Mouse (Mus musculus): Measurements from ENCODE around the gene Ptprm.

Ptprm gene

GRCm38 (mm10) chr17:67133440-67134103, 220.7 kb downstream of the Ptprm start:
- no peak for DNase-seq

GRCm38 (mm10) chr17:67133026-67133425, 221.2 kb downstream of the Ptprm start:
- DNase-seq, result no peak

DNA sequence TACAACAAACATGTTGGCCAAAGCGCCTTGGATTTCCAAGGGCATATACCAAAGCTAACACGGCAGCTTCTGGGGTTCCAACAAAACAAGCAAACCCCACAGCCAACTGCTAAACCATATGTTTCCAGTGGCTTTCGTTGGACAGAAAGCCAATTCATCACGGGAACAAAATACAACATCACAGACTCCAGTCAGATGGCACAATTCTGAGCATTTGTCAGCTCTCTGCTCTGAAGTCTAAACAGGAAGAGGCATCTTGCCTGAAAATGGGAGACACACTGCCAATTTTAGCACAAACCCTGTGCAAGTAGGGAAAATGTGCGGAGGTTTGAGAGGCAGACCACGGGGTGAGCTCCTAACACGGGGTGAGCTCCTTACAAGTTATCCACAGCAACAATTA, 226.7 kb downstream of the Ptprm start:
- DNase-seq, result no peak

DNA sequence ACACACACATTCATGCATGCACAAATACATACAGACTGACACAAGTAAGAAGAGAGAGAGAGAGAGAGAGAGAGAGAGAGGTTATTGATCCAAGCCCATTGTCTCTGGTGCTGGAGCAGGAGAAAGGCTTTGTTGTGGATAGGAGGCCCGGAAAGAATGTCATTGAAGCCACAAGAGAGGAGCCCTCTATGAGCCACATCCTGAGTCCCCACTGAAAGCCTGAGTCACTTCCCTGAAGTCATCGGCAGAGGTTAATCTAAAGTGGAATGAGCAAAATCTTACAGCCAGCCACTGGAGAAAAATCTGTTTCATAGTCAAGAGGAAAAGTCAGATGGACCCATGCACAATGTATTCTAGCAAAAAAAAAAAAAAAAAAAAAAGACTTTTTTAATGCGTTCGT, 228.7 kb downstream of the Ptprm start:
- DNase-seq, result no peak

DNA sequence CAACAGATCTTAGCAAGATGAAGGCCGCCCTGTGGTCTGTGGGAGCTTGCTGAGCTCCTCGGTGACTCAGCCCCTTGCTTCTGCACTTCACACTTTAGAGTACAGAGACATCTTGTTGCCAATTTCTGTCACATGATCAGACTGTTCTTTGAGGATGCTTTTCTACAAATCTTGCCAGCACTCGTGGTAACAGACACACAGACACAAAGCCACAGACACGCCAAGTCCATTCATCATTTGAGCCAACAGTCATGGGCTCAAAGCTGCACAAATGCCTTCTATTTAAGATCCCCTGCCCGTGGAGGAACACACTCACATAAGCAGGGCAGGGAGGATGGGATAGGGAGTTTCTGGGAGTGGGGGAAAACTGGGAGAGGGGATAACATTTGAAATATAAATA, 230.0 kb downstream of the Ptprm start:
- DNase-seq, result no peak

- no peak for DNase-seq
These were observed 230.5 kb downstream of the Ptprm start for GRCm38 (mm10) chr17:67123722-67124121.

- no peak for DNase-seq
These were observed 233.4 kb downstream of the Ptprm start for GRCm38 (mm10) chr17:67120863-67121262.

DNA sequence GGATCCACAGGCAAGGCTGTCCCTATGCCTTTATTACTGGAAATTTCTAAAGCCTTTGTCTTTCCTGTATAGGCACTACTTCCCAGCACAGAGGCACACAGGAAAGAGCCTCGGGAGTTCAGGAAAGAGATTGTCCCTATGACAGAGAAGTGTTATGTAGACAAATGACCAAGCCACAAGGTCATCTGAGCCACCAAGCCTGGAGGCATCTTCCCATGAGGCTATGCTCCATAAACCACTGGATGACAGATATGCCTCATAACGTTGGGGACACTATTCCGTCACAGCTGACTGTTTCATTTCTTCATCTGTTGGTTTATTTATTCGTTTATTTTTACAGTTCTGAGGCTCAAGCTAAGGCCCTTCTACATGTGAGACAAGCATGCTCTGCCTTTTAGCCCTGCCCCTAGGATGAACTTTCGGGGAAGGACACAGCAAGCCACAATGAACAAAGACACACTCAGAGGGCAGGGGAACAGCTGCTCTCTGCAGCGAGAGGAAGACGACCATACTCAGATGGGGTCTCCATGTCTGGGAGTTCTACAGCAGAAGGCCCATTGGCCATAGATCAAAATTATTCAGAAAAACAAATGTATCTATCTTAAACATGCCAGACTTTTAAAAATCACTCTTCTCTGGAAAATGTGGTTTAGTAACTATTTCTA, 235.4 kb downstream of the Ptprm start:
- DNase-seq, result no peak

- DNase-seq, result no peak
These were observed 239.4 kb downstream of the Ptprm start for GRCm38 (mm10) chr17:67114842-67115241.

DNA sequence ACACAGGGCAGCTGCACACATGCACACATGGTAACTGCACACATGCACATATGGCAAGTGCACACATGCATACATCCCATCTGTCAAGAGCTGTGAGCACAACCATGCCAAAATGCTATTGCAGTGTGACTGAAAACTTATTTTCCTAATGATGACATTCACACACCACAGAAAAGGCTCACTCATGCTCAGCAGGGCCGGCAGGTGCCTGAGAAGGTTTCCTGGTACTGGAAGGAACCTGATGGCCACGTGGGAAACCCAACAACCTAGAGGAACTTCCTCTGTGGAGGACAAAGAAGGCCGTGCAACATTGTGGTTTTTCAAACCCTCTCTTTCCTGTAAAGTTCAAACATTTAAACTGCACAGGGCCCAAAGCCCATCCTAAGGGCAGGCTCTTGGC, 241.6 kb downstream of the Ptprm start:
- DNase-seq, result no peak

DNA sequence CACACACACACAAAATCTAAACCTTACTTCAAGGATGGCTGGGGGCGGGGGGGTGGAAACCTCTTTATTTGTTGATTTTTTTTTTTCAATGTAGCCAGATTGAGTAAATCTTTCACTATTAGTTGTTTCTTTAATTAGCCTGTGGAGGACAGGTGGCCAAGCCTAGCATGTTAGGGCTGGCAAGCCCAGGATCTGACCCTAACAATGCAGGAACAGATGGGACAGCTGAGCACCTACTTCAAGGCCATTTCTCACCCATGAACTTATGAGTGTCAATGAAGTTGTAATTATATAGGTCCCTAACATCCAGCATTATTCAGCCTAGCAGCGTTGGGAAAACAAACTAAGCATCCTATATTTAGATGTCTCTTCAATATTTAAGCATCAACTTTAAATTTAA, 248.1 kb downstream of the Ptprm start:
- DNase-seq, result no peak

DNA sequence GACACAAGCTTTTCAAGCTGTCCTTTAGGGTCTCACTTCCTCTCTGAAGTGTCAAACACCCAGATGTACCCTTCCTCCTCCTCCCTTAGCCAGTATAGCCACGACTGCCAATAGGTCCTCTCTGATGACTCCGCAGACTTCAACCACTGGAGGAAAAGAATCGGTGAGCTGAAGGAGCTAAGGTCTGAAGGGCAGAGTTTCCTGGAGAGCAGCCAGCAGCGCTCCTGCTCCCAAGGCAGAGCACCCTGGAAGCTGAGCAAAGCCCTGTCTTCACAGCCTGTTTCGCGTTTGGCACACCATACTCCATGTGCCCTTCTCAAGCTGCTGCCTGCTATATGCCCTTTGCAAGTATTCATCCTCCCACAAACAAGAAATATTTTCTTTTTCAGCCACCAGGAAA, 252.2 kb downstream of the Ptprm start:
- DNase-seq, result no peak

- DNase-seq, result no peak
These were observed 263.3 kb downstream of the Ptprm start for GRCm38 (mm10) chr17:67090997-67091396.

DNA sequence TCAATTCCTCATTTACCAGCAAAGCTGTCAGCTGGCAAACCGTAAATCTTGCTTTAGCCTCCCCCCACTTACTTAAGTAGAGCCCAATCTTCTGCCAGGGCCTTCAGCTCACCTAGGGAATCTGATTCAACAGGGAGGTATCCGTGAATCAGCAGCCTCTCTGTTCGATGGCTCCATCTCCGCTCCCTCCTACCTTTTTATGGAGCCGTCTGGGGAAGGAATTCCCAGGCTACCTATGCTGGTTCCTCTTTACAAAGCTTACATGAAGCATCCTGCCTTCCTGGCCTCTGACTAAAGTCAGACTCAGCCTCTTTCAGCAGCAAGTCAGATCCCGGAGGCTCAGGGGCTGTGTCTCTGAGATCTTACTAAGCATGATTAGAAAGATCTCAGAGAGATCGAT, 264.1 kb downstream of the Ptprm start:
- DNase-seq, result no peak

DNA sequence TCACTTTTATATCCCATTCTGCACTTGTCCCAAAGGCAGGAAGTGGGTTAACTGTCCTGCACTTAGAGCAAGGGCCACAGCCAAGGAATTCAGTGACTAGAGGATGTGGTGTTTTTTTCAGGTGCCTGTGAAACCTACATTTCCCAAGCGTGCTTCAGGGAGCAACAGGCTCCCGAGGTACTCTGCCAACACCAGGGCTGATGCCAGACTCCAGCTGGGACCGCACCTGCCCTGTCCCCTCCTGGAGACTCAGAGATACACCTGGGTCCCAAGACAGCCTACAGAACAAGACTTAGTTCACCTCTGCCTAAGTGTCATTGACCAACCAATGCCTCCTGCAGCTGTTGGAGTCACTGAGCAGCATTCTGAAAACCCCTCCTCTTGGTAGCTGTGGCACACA, 264.6 kb downstream of the Ptprm start:
- no peak for DNase-seq

- no peak for DNase-seq
These were observed 266.7 kb downstream of the Ptprm start for GRCm38 (mm10) chr17:67087585-67087984.

DNA sequence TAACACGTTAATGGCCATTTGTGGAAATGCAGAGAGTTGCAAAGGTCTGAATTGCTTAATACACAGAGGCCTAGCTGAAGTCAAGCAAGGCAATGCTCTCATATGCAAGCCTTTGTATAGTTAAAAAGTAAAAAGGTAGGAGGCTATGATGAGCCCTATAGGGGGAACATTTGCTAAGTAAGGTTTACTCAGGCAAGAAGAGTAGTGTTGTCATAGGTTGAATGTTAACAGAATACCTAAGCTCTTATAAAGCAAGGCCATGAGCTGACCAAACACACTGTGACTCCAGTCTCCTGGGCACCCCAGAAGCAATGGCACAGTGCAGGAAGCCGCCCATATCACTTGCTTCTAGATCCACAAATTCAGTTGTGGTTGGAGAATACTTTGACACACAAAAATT, 267.4 kb downstream of the Ptprm start:
- no peak for DNase-seq

DNA sequence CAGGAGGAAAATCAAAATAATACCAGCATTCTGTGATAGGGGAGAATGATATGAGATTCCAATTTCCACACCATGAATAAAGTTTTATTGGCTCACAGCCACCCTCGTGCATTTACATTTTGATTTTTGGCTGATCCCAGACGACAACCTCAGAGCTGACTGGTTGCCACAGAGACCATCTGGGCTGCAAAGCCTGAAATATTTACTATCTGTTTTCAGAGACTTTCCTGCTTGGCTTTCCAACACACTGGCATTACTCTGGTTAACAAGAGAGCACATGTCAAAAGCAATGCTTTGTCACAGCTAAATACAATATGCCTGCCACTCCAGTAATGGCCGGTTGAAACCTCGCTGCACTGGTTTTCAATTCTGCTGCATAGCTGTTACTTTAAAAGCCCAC, 269.8 kb downstream of the Ptprm start:
- no peak for DNase-seq

GRCm38 (mm10) chr17:67084093-67084492, 270.2 kb downstream of the Ptprm start:
- no peak for DNase-seq

- DNase-seq, result no peak
These were observed 274.7 kb downstream of the Ptprm start for GRCm38 (mm10) chr17:67079570-67079969.

GRCm38 (mm10) chr17:67073580-67073979, 280.7 kb downstream of the Ptprm start:
- DNase-seq, result no peak

DNA sequence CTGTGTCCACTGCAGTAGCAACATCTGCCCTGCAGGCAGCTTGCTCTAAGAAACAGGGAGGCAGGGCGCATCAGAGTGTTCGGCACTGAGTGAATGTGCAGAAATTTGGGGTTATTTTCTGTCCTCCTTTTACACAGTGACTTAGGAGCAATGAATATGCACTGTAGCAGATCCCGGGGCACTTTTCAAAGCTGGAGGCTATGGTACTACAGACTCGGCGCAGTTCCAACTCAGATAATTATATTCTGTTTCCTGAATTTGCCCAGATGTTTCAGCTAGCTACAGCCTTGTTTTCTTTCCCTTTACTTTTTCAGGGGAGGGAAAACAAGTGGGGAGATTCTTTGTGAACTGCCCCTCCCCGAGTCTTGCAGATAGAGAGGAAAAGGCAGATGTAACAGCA, 281.1 kb downstream of the Ptprm start:
- no peak for DNase-seq

GRCm38 (mm10) chr17:67071231-67072009, 282.8 kb downstream of the Ptprm start:
- no peak for DNase-seq

GRCm38 (mm10) chr17:67063611-67064010, 290.6 kb downstream of the Ptprm start:
- DNase-seq, result no peak
